Mouse (Mus musculus) regulatory T cell (primary cell): ENCODE measurements around the gene Mogat1.
"Not testable (repeated sequence)": the region's sequence is repeated elsewhere in the genome, so short reads cannot be mapped to it uniquely, and the experiment has no call there.

ENCODE experiments used
- in situ Hi-C: fragments of 300-600 bp; cut with MboI, MseI; formaldehyde crosslinking; loops from one replicate; pipeline ENCODE4 v1.15.1; 2025; ENCODE audit warnings: high pct_unique_total_duplicates

Gene Mogat1

GRCm38 (mm10) chr1:78510862-78511261 lies at the start of gene Mogat1:
Gene Mogat1, plus strand, starts transcription at chr1:78510991.
- in situ Hi-C loops: no loop called here

- in situ Hi-C loops: no loop called here
These were observed 38.4 kb upstream of the Mogat1 start for GRCm38 (mm10) chr1:78472441-78472840.

DNA sequence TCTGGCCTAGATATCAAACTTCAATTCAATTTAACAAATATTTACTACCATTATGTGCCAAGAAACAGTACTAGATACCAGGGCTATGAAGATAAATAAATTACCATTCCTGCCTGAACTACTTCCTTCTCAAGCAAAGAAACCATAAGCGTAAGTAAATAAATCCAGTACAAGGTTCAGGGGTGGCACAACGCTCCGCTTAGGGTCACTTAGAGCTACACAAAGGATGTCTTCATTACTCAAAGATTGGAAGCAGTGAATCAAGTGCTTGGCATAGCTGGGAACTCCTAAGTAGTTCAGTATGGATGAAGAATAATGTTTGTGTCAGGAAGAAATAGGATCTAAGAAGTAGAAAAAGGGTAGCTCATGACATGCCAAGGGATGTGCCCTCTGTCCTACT lies 27.4 kb upstream of the Mogat1 start:
- in situ Hi-C loops: loop anchor here (5.0 kb wide), 1 partner anchor 36 kb away; no protein-coding TSS in a partner anchor

DNA sequence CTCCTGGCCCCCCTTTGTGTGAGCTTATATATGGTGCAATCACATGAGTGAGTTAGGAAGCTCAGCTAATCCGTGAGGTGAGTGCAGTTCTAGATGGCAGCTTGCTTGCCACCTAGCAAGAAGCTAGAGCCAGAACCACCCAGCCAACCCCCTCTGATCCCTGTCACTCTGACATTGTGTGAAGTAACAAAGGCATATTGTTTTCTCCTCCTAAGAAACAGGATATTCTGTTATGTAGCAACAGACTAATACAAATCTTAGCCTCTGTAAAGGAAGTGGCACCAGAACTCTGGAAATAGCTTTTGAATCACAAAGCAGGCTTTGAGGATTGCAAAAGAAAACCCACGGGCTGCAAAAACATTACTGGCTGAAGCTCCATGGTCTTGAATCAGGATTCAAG lies 26.4 kb upstream of the Mogat1 start:
- in situ Hi-C loops: loop anchor here (5.0 kb wide), 1 partner anchor 37 kb away; no protein-coding TSS in a partner anchor

GRCm38 (mm10) chr1:78488427-78488751 lies 22.4 kb upstream of the Mogat1 start:
- in situ Hi-C loops: no loop called here

DNA sequence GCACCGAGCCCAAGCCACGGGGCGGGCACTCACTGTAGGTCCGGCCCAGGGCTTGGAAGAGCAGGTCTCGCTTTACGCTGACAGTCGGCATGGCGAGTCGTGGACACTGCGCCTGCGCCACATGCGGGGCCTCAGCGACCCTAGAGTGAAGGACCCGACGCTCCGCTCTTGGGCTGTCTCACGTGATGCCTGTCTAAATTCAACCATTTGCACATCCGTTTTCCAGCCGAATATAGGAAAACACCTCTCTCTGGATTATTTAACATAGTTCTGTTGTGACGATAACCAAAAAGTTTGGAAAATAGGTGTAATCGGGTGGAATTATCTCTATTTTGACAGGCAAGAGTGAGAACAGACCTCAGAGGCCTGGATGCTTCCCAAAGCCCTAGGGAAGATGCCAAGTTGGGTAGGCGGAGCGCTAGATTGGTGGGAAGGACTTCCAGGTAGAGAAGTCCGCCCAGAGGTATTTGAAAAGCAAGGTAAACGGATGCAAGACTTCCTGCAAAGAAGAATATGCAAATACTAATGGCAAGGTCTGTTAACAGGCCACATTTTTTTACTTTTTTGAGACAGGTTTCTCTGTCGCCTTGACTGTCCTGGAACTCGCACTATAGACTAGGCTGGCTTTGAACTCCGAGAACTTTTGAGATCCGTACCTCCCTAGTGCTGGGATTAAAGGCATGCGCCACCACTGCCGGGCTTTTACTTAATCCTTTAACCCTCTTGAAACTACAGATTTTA lies 21.9 kb upstream of the Mogat1 start, which contains the start of gene Farsb:
Gene Farsb (minus strand): TSS at position 146 of the 741 bp plus-strand sequence.
- in situ Hi-C loops: no loop called here

GRCm38 (mm10) chr1:78490143-78490542 lies 20.6 kb upstream of the Mogat1 start:
- in situ Hi-C loops: loop anchor here (5.0 kb wide), 1 partner anchor 47 kb away; no protein-coding TSS in a partner anchor

GRCm38 (mm10) chr1:78501036-78501435 lies 9.8 kb upstream of the Mogat1 start:
- in situ Hi-C loops: no loop called here

DNA sequence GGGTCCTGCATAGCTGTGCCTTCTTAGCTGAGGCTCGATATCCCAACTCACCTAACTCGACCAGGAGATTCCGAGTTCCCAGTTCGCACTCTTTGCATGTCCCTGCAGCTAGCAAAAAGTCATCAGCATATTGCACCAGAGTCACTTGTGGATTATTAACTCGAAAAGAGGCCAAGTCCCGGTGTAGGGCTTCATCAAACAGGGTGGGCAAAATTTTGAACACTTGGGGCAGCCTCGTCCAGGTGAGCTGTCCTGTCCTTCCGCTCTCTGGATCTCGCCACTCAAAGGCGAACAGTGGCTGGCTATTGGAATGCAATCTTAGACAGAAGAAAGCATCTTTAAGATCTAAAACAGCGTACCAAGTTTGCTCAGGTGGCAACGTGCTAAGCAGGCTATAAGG lies 8.9 kb upstream of the Mogat1 start:
- in situ Hi-C loops: not testable (repeated sequence)

DNA sequence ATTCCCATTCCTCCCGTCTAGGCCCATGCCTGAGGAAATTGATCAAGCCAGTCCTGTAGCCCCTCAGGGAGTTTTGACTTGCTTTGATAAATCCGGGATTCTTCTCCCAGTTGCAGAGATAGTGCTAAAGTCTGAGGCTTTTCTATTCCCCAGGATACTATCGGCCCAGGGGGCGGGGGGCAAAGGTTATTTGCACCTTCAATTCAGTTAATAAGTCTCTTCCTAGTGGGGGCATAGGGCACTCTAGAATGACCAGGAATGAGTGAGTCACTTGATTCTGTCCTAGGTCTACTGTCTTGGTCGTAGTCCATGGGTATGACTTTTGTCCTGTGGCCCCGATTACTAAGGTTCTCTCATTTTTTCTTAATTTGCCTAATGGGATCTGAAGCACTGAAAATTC lies 8.3 kb upstream of the Mogat1 start:
- in situ Hi-C loops: no loop called here

GRCm38 (mm10) chr1:78507137-78507536 lies 3.7 kb upstream of the Mogat1 start:
- in situ Hi-C loops: no loop called here

GRCm38 (mm10) chr1:78511621-78512160 lies 900 bp downstream of the Mogat1 start, which contains the start of gene BC035947:
Gene BC035947, minus strand, starts transcription at chr1:78512158.
- in situ Hi-C loops: no loop called here

DNA sequence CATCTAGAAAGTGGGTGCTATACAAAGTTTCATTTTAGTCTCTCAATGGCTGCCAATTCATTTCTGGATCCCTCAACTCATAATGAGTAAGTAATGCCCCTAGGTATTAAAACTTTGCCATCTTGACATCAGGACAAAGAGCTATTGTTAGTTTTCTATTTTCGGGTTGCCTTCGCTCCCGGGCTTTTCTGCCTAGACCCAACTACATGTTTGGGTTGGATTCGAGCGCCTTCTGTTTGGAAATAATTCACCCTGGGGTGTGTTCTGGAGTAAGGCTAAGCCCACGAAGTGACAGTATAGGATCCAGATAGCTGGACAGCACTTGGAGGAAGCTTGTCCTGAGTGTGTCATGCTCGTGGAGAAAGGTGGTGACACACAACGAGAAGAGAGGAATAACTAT lies 2.0 kb downstream of the Mogat1 start:
- in situ Hi-C loops: no loop called here

DNA sequence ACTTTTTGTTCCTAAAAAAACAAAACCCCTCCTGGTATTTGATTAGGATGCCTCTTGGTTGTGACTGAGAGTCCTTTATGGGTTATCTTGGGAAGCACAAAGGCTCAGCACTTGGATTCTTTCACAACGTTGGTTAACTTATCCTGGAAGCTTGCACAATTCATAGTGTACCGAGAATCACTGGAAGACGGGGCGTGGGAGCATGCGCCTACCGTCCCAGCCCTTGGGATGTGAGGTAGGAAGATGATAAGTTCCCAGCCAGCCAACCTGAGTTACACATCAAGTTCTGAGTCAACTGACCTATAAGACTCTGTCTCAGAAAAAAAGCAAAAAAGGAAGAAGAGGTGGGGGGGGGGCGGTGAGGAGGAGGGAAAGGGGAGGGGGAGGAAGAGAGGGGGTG lies 8.1 kb downstream of the Mogat1 start:
- in situ Hi-C loops: no loop called here

GRCm38 (mm10) chr1:78525189-78525886 lies 14.5 kb downstream of the Mogat1 start:
- in situ Hi-C loops: loop anchor here (25.0 kb wide), 1 partner anchor 1237 kb away; no protein-coding TSS in a partner anchor

GRCm38 (mm10) chr1:78528356-78528755 lies 17.6 kb downstream of the Mogat1 start:
- in situ Hi-C loops: loop anchor here (25.0 kb wide), 1 partner anchor 1234 kb away; no protein-coding TSS in a partner anchor

DNA sequence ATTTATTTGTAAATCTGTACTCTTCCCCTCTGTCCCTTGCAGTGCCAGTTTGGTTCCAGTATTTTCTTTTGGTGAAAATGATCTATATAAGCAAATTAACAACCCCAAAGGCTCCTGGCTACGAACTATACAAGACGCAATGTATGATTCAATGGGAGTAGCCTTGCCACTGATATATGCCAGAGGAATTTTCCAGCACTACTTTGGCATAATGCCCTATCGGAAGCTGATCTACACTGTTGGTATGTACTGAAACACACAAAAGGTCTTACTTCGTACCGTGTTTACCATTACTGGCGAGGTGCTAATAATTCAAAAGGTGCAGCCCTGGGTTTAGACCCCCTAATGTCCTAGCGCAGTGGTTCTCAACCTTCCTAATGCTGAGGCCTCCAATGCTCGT lies 18.2 kb downstream of the Mogat1 start:
- in situ Hi-C loops: loop anchor here (25.0 kb wide), 1 partner anchor 1233 kb away; no protein-coding TSS in a partner anchor

DNA sequence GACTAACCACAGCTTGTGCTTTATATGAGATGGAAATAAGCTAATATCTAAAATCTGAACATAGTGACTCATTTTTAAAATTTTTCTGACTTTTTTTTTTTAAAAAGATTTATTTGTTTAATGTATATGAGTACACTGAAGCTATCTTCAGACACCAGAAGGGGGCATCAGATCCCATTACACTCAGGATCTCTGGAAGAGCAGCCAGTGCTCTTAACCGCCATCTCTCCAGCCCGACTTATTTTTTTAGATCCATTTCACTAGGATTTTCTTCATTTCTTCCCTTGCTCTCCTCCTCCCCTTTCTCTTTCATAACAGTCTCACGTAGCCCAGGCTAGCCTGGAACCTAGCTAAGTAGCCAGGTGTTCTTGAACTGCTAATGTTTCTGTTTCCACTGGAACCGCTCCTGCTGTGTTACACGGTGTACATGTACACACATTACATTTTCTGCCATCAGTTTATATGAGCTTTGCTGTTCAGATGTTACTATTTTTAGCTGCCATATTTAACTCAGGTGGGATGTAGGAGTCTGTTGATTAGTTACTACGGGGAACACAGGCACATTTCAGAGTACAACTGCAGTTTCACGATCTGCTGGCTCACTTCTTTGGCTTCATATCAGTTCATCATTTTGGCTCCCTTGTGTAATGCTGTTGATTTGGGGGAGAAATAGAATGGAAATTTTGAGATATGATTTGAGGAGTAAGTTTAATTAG lies 19.9 kb downstream of the Mogat1 start:
- in situ Hi-C loops: loop anchor here (5.0 to 25.0 kb wide), 2 partner anchors 137 to 1232 kb away; no protein-coding TSS in a partner anchor

DNA sequence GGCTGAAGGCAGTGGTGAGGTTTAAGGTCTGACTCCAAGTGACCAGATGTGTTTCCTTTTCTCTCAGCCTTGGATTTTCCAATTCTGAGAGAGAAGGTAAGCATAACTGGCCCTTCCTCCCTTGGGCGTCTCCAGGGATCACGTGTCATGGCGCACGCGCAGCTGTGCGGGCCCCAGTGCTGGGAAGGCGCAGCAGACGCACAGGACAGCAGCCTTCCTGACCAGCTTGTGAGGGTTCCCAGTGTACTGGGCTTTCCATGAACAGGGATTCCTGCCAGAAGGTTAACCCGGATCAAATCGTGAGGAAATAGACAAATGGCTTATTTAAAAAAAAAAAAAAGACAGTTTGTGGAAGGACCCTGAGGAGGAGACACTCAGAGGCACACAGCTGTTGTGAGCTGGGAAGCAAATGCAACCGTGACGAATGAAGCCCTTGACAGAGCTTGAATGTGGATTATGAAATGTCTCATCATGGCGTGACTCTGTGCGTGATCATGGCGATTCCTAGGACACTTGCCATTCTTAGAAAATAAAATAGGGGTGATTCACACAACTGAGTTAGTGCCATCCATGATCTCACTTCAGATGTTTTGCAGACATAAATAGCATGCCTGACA lies 21.5 kb downstream of the Mogat1 start:
- in situ Hi-C loops: loop anchor here (5.0 to 25.0 kb wide), 2 partner anchors 135 to 1230 kb away; no protein-coding TSS in a partner anchor

DNA sequence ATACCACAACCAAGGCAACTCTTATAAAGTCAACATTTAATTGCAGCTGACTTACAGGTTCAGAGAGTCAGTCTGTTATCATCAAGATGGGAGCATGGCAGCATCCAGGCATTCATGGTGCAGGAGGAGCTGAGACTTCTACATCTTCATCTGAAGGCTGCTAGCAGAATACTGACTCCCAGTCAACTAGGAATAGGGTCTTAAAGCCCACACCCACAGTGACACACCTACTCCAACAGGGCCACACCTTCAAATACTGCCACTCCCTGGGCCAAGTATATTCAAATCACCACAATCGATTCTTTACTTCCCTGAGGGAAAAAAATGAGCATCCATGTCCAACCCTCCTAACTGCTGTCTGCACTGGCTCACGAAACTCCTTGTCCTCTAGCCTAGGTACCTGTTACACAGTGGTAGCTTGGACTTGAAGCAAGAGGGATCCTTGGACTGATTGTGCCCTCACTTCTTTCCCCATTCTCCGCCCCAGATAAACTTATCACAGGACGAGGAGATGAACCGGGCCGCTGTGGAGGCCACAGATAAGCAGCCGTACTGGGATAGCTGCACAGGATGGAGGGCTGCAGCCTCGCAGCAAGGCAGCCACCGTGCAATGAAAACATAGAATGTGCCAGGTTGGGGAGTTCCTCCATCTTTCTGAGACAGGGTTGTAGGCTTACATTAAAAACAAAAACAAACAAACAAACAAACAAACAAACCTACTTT lies 23.8 kb downstream of the Mogat1 start:
- in situ Hi-C loops: loop anchor here (5.0 to 25.0 kb wide), 3 partner anchors 42 to 1228 kb away; no protein-coding TSS in a partner anchor
